Mouse (Mus musculus): ENCODE measurements around the gene Itgb3.

Gene Itgb3

DNA sequence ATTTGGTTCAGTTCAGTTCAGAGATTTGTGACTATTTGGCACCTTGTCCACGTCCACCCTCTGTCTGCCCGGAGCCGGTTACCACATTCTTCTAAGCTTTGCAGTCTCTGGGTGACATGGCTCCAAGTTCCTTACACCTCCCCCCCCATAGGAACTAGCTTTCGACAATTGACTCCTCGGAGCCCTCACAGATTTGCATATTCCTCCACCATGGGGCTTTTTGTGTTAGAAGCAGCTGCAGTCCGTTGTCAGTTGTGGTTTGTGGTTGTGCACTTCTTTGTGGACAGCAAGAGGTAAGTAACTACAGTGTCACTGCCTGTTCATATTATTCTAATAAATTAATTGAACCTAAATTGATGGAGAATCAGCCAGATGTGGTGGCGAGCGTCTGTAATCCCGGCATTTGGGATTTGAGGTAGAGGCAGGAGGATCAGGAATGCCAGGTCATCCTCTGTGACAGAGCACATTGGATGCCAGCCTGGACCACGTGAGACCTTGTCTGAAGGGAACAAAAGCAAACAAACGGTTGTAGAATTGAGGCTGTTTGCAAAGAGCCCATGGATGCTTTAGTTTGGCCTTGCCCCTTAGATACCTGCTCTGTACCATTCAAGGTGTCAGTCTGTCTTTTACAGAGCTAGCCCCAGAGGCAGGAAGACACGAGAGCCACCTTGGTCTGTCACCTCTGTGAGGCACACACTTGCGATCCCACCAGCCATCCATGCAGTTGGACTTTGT, 25.0 kb upstream of the Itgb3 start:
- DNase-seq: no peak

DNA sequence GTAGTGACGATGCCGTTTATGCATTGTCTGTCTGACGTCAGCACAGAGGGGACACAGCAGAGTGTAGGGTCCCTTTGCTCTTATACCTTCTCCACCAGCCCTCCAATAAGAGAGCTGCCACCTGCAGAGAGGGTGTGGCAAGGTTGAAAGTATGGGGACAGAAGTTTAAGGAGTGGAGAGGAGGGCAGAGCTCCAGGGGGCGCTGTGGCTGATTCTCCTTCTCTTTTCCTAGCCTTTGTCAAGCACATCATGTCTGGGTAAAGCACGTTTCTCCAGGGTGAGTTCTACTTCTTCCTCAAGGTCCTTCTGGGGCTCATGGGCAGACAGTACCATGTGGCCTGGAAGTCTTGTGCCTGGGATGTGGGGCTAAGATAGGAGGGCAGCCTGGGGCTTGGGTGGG, 22.3 kb upstream of the Itgb3 start:
- DNase-seq: no peak

DNA sequence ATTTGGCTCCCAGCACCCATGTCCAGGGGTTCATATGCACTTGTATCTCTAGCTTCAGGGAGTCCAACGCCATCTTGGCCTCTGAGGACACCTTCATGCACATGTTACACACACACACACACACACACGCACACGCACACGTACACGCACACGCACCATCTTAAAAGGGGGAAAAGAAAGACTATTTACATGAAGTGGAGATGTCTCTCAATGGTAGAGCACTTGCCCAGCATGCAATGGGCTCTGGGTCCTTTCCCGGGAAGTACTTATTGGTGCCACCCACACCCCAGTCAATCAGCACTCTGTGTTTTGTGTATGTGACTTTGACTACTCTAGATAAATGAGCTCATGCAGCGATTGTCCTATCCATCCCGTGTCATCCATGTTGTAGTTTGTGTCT, 19.9 kb upstream of the Itgb3 start:
- DNase-seq: no peak

DNA sequence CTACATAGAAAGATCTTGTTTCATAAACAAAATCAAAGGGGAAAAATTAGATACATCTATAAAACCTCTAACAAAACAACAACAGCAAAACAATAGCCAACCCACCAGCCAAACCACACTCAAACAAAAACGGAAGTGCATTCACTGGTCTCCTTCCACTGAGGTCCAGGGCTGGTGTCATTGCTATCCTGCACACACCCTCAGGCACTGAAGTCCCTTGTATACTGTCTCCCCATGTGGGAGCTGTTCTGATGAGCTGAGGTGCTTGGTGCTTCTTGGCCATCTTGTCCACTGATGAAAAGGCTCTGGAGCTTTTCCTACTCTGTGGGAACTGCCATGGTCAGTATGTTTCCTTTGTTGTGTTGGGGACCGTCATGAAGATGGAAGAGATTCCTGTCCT, 19.3 kb upstream of the Itgb3 start:
- DNase-seq: no peak

DNA sequence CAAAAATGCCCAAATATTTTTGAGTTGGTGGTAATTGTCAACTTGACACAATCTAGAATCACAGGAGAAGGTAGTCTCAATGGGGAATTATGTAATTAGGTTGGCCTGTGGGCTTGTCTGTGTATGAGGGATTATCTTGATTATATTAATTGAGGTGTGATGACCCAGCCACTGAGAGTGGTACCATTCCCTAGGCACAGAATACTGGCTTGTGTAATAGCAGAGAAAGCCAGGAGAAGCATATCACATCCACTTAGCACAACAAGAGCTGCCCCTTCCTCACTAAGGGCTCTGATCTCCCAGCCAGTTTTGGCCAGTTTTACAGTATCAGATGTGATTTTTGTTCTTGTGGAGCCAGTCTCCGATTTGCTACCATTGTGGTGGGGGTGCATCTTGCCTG, 18.2 kb upstream of the Itgb3 start:
- DNase-seq: no peak

DNA sequence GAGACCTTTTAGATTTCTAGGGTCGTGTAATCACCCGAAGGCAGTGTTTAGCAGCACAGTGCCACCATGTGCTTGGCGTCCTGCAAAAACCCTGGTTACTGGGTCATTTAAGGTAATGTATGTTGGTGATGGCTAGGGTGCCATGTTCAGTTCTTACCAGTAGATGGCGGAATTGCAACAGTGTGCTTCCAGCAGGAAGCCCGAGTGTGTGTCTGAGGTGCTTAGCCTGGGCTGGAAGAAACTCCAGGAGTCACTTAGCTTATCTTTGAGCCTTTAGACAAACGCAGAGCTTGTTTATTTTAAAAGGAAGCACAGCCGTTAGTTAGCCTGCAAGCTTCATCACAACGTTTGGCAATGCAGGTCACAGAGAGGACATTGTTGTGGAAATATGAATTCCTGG, 17.7 kb upstream of the Itgb3 start:
- DNase-seq: peak; percentile 93

DNA sequence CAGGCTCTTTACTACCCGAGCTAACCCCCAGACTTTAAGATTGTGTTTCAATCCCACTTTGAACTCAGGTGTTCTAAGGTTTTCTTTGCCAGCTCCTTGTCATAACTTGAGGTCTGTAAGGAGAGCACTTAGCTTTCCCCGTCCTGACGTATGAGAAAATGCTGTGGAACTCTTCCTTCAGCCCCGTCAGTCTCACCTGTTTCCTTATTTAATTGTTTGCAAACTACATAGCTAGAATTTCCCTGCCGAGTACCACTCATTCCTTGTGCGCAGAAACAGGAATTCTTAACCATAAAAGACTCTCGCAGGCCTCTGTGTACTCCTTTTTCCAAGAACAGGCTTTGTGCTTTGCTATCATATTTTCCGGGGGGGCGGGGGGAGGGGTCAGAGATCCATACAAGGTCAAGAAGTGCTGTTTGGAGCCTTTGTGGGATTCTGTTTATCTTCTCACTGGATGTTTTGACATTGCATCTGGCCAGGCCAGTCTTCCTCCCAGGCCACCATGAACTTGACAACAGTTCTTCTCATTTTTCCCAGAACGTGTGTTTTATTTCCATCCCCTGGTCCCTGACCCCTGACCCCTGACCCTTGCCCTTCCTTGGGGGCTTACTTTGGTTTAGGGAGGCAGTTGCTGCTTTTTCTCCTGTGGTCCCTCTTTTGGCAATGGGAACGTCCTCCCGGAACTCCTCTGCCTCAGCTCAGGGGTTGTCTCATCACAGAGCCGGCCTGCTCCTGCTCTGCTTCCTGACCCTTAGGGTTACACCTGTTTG, 15.5 kb upstream of the Itgb3 start:
- no peak for DNase-seq

DNA sequence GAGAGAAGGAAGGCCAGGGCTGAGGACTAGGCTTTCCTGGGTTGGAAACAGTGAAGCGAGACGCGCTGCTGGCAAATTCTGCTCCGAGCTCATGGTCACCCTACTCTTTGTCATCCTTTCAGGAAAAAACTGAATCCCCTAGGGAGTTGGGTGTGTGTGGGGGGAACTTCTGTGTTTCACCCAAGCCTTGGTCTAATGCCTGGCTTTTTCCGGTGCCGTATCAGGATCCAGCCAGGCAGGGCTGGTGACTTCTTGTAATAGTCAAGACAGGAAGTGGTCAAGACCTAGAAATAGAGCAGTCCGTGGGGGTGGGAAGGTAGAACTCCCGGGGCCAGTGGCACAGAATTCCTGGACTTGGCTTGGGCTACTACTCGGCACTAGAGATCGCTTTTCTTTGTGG, 11.4 kb upstream of the Itgb3 start:
- DNase-seq: no peak

DNA sequence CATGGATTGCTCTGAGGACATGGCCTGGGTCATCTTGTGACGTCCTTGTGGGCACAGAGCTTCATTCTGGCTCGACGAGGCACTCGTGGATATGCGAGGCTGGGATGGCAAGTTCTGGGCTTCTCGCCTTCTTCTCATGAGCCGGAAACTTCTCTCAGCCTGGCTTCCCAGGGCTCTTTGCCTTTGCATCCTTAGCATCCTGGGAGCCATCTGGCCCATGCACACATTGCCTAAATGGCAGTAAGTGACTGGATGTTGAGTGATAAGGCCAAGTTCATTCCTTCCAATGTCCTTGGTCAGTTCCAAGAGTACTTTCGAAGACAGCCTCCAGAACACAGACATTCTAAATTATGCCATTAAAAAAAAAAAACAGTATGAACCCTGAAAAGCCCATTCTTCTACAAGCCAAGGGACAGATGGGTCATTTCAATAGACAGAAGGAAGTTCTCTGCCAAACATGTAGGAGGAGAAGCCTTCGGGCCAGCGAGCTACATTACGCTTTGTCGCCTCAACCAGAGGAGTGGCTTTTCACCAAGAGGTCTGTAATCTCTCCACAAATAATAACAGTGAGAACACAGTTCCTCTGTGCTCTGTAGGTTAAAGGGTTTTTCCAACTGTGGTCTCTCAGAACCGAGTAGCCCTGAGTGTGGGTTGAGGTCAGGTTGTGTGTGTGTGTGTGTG, 8.4 kb upstream of the Itgb3 start:
- DNase-seq: peak; percentile 41 to 58

DNA sequence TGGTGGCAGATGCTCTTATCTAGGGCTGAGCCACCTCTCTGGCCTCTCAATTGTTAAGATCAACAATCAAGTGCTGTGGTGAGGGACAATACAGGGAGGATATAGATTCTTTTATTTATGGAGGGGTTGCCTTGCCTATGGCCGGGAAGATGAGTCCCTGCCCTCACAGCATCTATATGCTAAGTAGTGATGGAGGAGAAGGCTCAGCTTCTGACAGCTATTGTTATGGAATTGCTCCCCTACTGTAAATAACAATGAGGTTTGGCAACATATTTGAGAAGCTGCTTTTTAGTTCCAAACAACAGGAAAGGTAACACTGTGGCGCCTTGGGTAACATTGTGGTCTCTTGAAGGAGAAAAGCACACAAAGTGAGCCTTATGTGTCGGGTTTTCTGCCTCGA, 7.1 kb upstream of the Itgb3 start:
- no peak for DNase-seq

DNA sequence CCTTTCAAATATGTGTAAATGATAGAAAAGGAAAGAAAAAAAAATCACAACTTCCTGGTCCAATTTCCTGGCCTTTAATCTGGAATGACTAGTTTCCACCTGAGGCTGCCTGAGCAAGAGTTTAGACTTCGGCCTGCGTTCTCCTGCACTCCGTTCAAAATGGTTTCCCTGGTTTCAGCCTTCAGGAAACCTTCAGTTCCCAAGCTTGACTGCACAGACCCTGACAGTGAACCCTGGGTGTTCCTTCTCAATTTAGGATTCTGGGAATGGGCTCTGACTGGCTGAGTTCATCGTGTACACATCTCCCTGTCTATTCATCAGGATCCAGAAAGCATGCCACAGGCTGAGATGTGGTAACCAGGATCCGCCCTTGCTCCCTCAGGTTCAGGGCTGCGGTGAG, 3.6 kb upstream of the Itgb3 start:
- DNase-seq: no peak

DNA sequence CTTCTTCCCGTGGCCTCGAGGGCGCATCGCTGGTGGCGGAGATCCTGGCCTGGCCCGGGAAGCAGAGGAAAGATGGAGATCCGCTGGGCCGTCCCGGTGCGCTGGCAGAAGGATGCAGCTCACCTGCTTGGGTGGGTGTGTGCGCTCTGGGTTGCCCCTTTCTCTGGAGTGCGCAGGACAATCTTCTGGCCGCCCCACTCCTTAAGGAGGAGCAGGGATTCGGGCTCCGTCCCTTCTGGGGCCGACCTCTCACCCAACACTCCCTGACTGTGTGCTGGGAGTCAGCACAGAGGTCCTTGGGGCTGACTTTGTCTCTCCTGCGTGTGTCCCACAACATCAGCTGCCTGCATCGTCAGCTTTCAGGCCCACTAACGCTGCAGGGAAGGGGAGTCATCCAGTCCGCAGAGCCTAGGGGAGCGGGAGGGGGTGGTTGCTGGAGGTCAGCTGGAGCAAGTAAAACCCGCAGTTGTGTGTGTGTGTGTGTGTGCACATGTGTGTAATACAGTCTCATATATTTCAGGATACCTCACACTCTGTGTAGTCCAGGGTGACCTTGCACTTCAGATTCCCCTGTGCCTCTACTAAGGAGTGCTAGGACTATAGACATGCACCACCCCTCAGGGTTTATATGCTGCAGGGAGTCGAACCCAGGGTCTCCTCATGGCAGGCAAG, 585 bp downstream of the Itgb3 start:
- DNase-seq: no peak

DNA sequence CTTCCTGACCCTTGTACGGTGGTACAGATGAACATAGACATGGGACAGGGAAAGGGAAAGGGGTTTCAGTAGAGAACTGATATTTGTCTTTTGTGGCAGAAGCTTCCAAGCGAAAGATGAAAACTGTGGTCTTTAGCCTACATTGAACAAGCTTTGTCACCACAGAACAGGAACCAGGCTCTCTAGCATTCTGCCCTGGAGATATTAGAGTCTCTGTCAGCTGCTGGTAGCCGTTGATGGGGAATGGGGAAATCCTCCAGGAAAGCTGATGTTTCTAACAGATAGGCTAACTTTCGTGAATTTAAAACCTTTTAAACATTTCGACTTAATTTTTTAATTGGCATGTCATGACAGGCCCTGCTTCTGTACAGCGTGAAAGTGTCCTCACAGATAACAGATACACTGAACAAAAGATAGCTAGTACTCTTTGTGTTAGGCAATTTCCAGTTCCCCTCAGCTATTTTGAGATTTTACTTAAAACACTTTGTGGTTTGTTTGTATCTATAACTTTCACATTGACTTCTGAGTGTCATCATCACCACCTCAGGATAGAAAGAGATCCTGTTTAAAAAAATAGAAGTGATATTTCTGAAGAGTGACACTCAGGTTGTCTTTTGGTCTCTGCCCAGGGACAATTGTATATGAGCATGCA, 1.4 kb downstream of the Itgb3 start:
- no peak for DNase-seq

DNA sequence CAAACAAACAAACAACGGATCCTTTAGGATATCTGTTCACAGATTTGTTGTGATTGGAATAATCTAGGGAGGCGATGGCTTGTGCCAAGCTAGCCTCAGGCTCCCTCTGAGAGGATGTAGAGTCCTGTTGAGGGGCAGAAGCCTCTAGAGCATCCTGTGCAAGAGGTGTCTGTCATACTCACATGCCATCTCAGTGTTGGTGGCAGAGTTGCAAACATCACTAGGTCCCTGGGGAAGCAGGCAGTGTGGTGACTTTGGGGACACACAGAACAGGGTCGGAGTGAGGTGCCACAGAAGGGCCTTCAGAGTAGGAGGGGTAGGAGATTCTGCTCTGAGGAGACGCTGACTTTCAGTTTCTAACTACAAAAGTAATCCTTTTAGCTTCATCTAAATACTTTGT, 1.9 kb downstream of the Itgb3 start:
- DNase-seq: no peak

DNA sequence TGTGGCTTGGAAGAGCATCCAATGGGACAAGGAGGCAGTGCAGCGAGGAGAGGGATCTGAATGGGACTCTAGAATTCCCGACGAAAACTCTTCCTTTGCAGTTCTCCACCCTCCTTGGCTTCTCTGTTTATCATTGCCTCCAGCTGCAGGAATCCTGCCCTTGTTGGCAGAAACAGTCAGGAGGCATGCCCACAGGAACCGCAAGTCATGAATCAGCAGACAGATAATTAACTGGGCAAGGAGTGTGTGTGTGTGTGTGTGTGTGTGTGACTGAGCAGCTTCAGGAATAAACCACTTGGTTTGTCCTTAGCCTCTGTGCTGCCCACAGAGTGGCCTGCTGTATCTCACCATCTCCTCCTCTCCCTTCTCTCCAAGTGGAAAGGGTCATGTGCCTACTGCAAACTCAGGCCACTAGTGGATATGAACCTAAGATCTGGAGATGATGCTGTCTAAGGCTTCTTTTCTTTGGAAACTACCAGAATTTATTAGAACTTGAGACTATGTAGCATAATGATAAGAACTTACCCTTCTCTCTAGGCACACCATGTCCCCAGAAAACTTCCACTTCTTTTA, 3.9 kb downstream of the Itgb3 start:
- DNase-seq: no peak

DNA sequence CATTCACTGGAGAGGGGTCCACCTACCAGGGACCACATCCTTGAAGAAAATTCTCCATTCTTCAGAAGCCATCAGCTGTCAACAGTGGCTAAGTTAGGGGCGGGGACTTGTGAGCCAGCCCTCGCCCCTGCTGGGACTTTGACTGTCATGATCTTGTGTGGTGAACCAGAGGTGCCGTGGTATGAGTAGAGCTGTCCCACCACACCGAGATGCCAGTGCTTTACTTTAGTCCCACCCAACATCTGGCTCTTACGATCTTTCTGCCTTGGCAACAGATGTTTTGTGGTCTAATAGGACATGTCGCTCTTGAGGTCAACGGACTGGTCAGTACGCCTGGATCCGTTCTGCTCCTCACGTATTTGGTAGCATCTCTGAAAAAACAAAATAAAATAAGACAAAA, 5.8 kb downstream of the Itgb3 start:
- DNase-seq: no peak

DNA sequence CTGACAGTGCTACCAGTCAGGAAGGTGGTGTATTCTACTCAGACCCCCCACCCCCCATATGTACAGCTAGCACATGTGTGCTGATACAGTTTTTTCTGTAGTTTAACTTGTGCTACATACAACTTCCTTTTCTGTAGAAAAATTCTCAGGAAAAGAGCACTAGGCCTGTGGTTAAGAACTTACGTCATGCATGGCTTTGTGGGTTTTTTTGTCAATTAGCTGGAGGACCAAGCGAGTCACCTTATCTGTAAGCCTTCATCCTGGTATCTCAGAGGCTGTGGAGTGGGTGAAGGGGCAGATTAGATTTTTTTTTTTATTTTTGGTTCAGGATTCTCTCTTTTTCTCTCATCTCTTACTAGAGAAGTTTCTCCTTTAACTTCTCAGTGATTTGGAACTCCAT, 6.3 kb downstream of the Itgb3 start:
- no peak for DNase-seq

DNA sequence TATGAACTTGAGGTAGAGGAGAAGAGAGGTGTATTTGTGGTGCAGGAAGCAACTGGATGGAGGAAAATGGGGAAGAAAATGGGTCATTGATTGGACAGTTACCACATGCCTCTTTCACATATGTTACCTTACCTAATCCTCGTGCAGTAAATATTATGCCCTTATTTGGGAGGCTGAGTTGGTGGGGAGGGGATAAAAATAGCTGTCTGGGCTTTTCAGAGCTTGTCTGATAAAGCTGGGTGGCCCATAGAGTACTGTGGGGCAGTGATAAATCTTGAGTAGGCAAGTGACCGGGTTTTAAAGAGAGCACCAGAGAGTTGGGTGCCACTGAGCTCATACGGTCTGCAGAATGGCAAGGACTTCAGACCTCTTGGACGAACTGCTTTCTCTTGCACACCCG, 8.4 kb downstream of the Itgb3 start:
- DNase-seq: no peak

DNA sequence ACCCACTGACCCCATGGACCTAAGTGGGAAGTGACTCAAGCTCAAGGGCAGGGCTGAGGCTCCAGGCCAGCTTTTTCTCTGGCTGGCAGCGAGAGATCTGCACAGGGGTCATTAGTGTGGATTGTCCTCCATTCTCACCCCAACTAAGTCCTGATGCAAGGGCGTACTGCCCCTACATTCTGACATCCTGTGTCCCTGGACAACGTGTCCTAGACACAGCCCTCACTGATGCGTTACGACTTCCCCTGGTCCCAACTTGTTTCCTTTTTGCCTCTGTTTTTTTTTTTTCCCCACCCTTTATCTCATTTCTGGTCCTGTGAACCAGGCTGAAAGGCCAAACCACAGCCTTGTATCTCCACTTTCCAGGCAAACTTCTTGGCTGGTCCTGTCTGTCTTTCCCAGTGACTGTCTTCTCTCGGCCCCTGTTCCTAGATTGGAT, 10.9 kb downstream of the Itgb3 start:
- DNase-seq: no peak

DNA sequence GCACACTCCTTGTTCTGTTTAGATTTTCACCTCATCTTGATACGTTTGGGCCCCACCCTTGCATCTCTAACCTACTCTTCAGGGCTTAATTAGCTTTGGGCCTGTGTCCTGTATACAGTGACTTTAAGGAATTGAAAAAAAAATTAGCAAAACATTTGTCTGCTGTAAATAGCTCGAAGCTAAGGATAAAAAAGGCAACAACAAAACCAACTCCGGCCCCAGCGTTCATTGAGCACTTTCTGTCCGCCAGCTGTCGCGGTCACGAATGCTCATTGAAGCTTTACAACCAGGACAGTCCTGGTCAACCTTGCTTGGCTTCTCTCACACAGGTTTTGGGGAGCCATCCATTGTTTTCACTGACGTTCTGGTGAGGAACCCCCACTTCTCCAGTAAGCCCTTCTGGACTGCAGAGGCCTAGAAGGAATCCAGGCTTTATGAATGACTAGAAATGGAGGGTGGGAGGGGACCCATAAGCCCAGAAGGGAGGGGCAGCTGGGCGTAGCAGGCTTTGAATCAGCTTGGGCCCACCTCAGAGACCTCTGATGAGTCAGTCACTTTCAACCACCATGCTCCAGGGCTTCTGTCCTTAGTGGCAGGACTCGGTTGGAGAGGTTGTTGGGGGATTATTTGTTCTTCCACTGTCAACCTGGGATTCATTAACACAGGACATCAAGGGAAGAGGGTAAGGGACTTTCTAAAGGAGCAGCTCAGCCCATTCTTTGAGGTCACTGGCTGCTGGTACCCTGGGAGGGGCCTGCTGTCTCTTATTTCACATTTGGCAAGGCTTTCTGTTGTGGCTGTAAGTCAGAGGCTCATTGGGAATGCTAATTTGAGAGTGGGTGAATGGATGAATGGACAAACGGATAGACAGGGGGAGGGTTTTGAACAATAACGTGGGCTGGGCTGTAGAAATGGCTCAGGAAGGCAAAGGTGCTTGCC, 11.6 kb downstream of the Itgb3 start:
- DNase-seq: no peak

All from cerebellum, postnatal 14 days (tissue).